Mouse (Mus musculus): Measurements from ENCODE around the gene Kansl1. TPM values are rescaled to one million over a fixed set of nuclear protein-coding genes. Genes with fewer than 3 reads are reported as not detected.

Gene Kansl1
- polyA plus RNA-seq, 1 experiment from 2014 or later = 7.5 TPM

DNA sequence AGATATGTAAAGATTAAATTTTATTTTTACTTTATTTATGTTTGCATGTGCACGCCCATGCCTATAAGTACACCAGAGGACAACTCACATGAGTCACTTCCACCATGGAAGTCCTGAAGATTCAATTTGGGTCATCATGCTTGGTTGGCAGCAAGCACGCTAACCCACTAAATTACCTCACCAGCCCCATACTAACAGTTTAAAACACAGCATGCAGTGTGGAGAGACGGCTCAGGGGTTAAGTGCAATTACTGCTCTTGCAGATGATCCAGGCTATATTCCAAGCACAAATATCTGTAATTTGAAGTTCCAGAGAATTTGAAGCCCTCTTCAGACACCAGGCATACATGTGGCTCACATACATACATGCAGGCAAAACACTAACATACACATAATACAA, 92.4 kb downstream of the Kansl1 start:
- H3K9me3 ChIP-seq (ENCODE audit: control insufficient read depth, low read length) = no peaks in the 10 kb centered on the region
- no peak overlapping the region for H3K4me2 ChIP-seq (replicated peaks; ENCODE audit: low read depth)
- H3K4me1 ChIP-seq (replicated peaks; ENCODE audit: control insufficient read depth, insufficient read depth) = no peaks in the 10 kb centered on the region
- ATAC-seq (ENCODE audit: low FRiP score, low TSS enrichment) (no peak), DNase-seq (ENCODE audit: low spot score) (no peak)
- no peak overlapping the region for H3K9ac ChIP-seq (ENCODE audit: low read length)
- no peak overlapping the region for H3K4me3 ChIP-seq (ENCODE audit: low read depth, low read length)
- H3K27me3 ChIP-seq (ENCODE audit: control insufficient read depth, insufficient read depth, low read length) = no peaks in the 10 kb centered on the region
- H3K27ac ChIP-seq (replicated peaks) = no peak overlapping the region
- TF ChIP-seq EP300 (optimal IDR thresholded peaks at IDR 0.05) = no peak
- no peak for TF ChIP-seq CTCF (IDR thresholded peaks at IDR 0.05; ENCODE audit: low read depth)
- 91% methylated on average over 3 of the region's 3 CpGs for WGBS
- 0 out of 2 replicates have a peak, but pooled peaks cover 2% of the 10 kb centered on the region for H3K36me3 ChIP-seq (ENCODE audit: control insufficient read depth, insufficient read depth, low read length)

DNA sequence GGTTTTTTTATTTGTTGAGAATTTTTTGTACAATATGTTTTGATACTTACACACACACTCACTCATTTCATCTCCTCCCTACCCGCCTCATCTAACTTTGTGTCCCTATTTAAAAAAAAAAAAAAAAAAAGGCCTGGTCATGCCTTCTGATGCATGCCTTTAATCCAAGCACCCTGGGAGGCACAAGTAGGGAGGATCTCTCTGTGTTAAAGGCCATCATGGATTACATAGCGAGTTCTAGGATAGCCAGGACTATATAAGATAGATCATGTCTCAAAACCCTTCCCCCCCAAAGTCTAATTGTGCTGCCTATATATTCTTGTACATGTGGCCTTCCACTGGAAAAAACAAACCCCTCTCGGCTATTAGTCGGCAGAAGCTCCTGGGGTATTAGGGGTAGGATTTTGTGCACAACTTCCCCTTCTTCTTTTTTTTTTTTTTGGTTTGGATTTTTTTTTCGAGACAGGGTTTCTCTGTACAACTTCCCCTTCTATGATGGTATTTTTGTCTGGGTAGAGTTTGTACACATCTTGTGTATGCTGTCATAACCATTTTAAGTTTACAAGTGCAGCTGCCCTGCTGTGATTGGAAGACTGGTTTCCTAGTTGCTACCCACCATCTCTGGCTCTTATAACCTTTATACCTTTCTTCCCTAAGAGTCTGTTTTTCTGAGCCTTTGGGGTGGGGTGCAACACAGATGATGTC, 101.0 kb downstream of the Kansl1 start:
- H3K9ac ChIP-seq (ENCODE audit: low read length) = no peak overlapping the region
- no peaks in the 10 kb centered on the region for H3K27me3 ChIP-seq (ENCODE audit: control insufficient read depth, insufficient read depth, low read length)
- no peaks in the 10 kb centered on the region for H3K4me1 ChIP-seq (replicated peaks; ENCODE audit: control insufficient read depth, insufficient read depth)
- no peak overlapping the region for H3K27ac ChIP-seq (replicated peaks)
- H3K4me2 ChIP-seq (replicated peaks; ENCODE audit: low read depth) = no peak overlapping the region
- ATAC-seq (ENCODE audit: low FRiP score, low TSS enrichment) (no peak), DNase-seq (ENCODE audit: low spot score) (no peak)
- WGBS = 83% methylated on average over 5 of the region's 5 CpGs
- H3K36me3 ChIP-seq (ENCODE audit: control insufficient read depth, insufficient read depth, low read length) = no peaks in the 10 kb centered on the region
- no peaks in the 10 kb centered on the region for H3K9me3 ChIP-seq (ENCODE audit: control insufficient read depth, low read length)
- no peak overlapping the region for H3K4me3 ChIP-seq (ENCODE audit: low read depth, low read length)
- TF ChIP-seq CTCF (IDR thresholded peaks at IDR 0.05; ENCODE audit: low read depth) (no peak), EP300 (optimal IDR thresholded peaks at IDR 0.05) (no peak)

DNA sequence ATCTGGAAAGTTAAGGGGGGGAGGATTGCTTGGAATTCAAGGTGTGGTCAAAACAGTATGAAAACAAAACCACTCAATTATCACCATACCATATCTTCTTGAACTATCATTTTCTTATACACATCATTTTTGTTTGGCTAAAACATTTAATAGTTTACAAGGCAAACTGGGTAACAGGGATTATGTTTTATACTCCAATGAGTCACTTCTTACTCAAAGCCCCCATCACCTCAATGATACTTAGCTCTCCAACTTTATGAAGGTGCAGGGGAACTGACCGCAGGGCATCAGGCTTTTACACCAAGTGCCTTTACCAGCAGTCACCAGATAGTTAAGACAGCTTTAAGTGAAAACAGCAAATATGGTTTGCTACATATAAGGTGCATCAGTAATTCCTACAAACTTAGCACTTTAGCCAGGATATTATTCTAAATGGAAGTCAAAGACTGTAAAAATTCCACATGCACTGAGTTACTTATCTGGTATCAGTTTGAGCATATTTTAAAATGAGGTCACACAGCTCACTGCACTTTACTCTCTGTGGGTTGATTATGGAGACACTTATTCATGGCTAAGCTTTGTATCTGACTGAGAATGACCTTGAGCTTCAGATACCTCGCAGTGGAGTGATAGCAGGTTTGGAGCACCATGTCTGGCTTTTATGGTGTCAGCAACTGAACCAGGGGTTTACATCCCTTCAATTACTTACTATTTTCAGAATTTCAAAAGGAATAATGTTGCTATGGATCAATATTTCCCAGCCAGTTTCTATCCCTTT, 104.6 kb downstream of the Kansl1 start:
- 84% methylated on average over 2 of the region's 2 CpGs for WGBS
- no peaks in the 10 kb centered on the region for H3K4me1 ChIP-seq (replicated peaks; ENCODE audit: control insufficient read depth, insufficient read depth)
- TF ChIP-seq EP300 (optimal IDR thresholded peaks at IDR 0.05) (no peak), CTCF (IDR thresholded peaks at IDR 0.05; ENCODE audit: low read depth) (no peak)
- H3K27me3 ChIP-seq (ENCODE audit: control insufficient read depth, insufficient read depth, low read length) = no peaks in the 10 kb centered on the region
- no peak overlapping the region for H3K4me2 ChIP-seq (replicated peaks; ENCODE audit: low read depth)
- H3K4me3 ChIP-seq (ENCODE audit: low read depth, low read length) = no peak overlapping the region
- ATAC-seq (ENCODE audit: low FRiP score, low TSS enrichment) (no peak), DNase-seq (ENCODE audit: low spot score) (no peak)
- H3K9me3 ChIP-seq (ENCODE audit: control insufficient read depth, low read length) = no peaks in the 10 kb centered on the region
- no peaks in the 10 kb centered on the region for H3K36me3 ChIP-seq (ENCODE audit: control insufficient read depth, insufficient read depth, low read length)
- H3K9ac ChIP-seq (ENCODE audit: low read length) = no peak overlapping the region
- no peak overlapping the region for H3K27ac ChIP-seq (replicated peaks)

DNA sequence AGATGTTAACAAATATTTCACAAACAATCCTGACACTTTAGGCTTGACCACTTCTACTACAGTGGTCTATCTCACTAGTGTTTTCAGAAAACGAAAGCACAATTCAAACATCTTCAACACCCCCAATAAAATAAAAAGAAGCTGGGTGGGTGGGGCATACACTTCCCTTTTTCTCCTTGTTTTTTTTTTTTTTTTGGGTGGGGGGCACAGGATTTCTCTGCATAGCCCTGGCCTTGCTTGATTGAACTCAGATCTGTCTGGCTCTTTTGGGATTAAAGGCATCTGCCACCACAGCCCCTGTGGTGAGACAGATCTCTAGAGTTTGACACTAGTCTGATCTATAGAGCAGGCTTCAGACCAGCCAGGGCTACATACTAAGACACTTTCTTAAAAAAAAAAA, 106.0 kb downstream of the Kansl1 start:
- Histone ChIP-seq H3K4me1 (replicated peaks; ENCODE audit: control insufficient read depth, insufficient read depth) (no peaks in the 10 kb centered on the region), H3K27me3 (ENCODE audit: control insufficient read depth, insufficient read depth, low read length) (no peaks in the 10 kb centered on the region), H3K9me3 (ENCODE audit: control insufficient read depth, low read length) (no peaks in the 10 kb centered on the region), H3K36me3 (ENCODE audit: control insufficient read depth, insufficient read depth, low read length) (no peaks in the 10 kb centered on the region), H3K4me2 (replicated peaks; ENCODE audit: low read depth) (no peak overlapping the region), H3K4me3 (ENCODE audit: low read depth, low read length) (no peak overlapping the region), H3K9ac (ENCODE audit: low read length) (no peak overlapping the region), H3K27ac (replicated peaks) (no peak overlapping the region)
- 84% methylated on average over 1 of the region's 1 CpGs for WGBS
- ATAC-seq (ENCODE audit: low FRiP score, low TSS enrichment) (no peak), DNase-seq (ENCODE audit: low spot score) (no peak)
- TF ChIP-seq EP300 (optimal IDR thresholded peaks at IDR 0.05) (no peak), CTCF (IDR thresholded peaks at IDR 0.05; ENCODE audit: low read depth) (no peak)

DNA sequence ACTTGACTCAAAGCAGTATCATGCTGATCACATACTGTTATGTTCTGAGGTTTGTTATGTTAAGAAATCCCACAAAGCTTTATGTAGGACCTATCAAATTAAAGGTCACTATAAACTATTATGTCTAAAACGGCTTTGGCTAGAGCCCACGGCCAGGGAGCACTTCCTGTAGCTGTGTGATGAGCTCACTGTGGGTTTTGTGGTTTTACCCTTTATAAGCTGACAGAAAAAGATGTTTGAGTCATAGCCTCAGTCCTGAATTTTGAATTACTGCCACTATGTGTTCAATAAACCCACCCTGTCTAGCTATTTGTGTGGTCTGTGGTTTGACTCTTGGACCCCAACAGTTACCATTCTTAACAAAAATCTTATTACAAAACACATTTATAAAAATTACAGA, 106.9 kb downstream of the Kansl1 start:
- TF ChIP-seq EP300 (optimal IDR thresholded peaks at IDR 0.05) (no peak), CTCF (IDR thresholded peaks at IDR 0.05; ENCODE audit: low read depth) (no peak)
- H3K9ac ChIP-seq (ENCODE audit: low read length) = no peak overlapping the region
- no peak overlapping the region for H3K4me3 ChIP-seq (ENCODE audit: low read depth, low read length)
- no peak overlapping the region for H3K4me2 ChIP-seq (replicated peaks; ENCODE audit: low read depth)
- H3K27me3 ChIP-seq (ENCODE audit: control insufficient read depth, insufficient read depth, low read length) = no peaks in the 10 kb centered on the region
- no peaks in the 10 kb centered on the region for H3K9me3 ChIP-seq (ENCODE audit: control insufficient read depth, low read length)
- no peaks in the 10 kb centered on the region for H3K36me3 ChIP-seq (ENCODE audit: control insufficient read depth, insufficient read depth, low read length)
- 21% methylated on average over 2 of the region's 2 CpGs for WGBS
- no peaks in the 10 kb centered on the region for H3K4me1 ChIP-seq (replicated peaks; ENCODE audit: control insufficient read depth, insufficient read depth)
- ATAC-seq (ENCODE audit: low FRiP score, low TSS enrichment) (no peak), DNase-seq (ENCODE audit: low spot score) (no peak)
- H3K27ac ChIP-seq (replicated peaks) = no peak overlapping the region

DNA sequence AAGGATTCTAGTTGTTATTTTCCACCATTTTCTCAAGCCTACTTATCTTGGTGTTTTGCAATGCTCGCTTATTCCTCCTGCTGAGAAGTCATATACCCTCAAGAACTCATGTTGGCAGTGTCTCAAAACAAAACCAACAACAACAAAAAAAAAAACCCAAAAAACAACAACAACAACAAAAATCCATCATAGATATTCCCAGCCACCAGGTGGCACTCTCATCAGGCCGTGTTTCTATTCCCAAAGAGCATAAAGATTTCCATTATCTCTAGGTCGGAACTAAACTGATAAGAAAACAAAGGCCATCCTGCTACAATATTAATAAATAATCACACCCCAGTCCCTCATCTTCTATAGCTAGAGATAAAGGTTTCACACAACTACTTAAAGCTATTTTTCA, 121.7 kb downstream of the Kansl1 start:
- H3K4me3 ChIP-seq (ENCODE audit: low read depth, low read length) = no peak overlapping the region
- no peak overlapping the region for H3K9ac ChIP-seq (ENCODE audit: low read length)
- no peak overlapping the region for H3K27ac ChIP-seq (replicated peaks)
- H3K27me3 ChIP-seq (ENCODE audit: control insufficient read depth, insufficient read depth, low read length) = no peaks in the 10 kb centered on the region
- DNase-seq (ENCODE audit: low spot score) = no peak
- no peaks in the 10 kb centered on the region for H3K4me1 ChIP-seq (replicated peaks; ENCODE audit: control insufficient read depth, insufficient read depth)
- 62% methylated on average over 3 of the region's 3 CpGs for WGBS
- H3K4me2 ChIP-seq (replicated peaks; ENCODE audit: low read depth) = no peak overlapping the region
- ATAC-seq (ENCODE audit: low FRiP score, low TSS enrichment) = no peak
- TF ChIP-seq CTCF (IDR thresholded peaks at IDR 0.05; ENCODE audit: low read depth) = peak; percentile 73
- no peak for TF ChIP-seq EP300 (optimal IDR thresholded peaks at IDR 0.05)
- peaks cover 29% of the 10 kb centered on the region for H3K36me3 ChIP-seq (ENCODE audit: control insufficient read depth, insufficient read depth, low read length)
- no peaks in the 10 kb centered on the region for H3K9me3 ChIP-seq (ENCODE audit: control insufficient read depth, low read length)
